Mouse (Mus musculus) granulocyte monocyte progenitor cell, adult 5-6 weeks (primary cell): ENCODE measurements around the gene Gm3147. TPM values are rescaled to one million over a fixed set of nuclear protein-coding genes. Genes with fewer than 3 reads are reported as not detected.
"Not testable (repeated sequence)": the region's sequence is repeated elsewhere in the genome, so short reads cannot be mapped to it uniquely, and the experiment has no call there.

Experiments
- ATAC-seq: replicated peaks from 2 replicates; pipeline ENCODE4 v1.8.0; 2016; ENCODE audit warnings: mild to moderate bottlenecking, moderate TSS enrichment, inconsistent platforms; ENCODE audit not compliant: poor library complexity, severe bottlenecking
- total RNA-seq, 2 experiments: library from RNA; stranded (forward) in 1 of 2; stranded (reverse) in 1 of 2; fragments of 200-712, 200-1000 nt in 1 of 2; fragments of >200 nt in 1 of 2; fragmentation: Nextera tagmentation in 1 of 2; gene quantifications; 2 replicates each; pipeline ENCODE4 v1.2.3; 2014 to 2017

Gm3147 gene
- total RNA-seq (2014; fragmentation: Nextera tagmentation) (not detected in 2 replicates), total RNA-seq (2017) (not detected in 2 replicates)

DNA sequence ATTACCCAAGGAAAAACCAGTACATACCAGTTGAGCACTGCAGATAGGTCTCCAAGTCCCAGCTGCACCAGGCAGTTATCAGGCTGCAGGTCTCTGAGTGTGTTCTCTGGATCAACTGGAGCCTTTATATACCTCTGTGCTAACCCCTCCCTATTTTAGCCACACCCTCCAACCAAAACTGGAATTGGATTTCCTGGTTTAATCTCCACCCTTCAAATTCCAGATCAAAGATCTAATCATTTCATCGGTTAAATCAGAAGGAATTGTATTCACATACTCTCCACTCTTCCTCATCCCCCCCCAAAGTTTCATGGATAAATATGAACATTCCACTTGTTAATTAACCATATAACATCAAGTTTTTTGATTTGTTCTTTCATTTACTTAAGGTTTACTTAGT, at the start of gene Gm3147:
Gene Gm3147 (minus strand): TSS at position 101 of the 400 bp plus-strand sequence.
- ATAC-seq = not testable (repeated sequence)

- ATAC-seq = not testable (repeated sequence)
Measured at GRCm38 (mm10) chr5:94648082-94648481, 31.9 kb upstream of the Gm3147 start, which contains the start of gene Gm6205. TSS of gene Gm6205 (plus strand) at chr5:94648382.

DNA sequence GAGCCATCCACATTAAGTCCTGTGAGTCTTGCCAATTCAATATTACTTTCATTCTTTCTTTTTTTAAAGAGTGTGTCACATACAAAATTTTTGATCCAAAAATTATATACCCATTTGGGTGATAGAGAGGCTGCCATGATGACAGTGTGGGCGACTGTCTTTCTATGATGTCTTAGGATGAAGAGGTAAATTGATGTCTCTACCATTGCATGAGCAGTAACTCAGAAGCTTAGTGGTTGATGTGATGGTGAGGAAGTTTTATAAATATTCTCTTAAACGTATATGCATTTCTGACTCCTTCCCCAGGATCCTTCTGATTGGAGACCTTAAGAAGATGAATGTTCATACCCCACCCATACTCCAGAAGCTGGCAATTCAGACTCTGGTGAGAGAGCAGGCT, 7.5 kb upstream of the Gm3147 start, which contains the start of gene Gm6509:
Gene Gm6509 (plus strand): TSS at position 301 of the 400 bp plus-strand sequence.
- ATAC-seq = not testable (repeated sequence)

Other genes with a start within 250 kb of the Gm3147 start
- not detected in 2 replicates for gene Gm7682, start 170.6 kb downstream of the Gm3147 start, total RNA-seq (2014; fragmentation: Nextera tagmentation)
- gene Gm7682, start 170.6 kb downstream of the Gm3147 start, total RNA-seq (2017) = not detected in 2 replicates
- not detected in 2 replicates for gene Gm3139, start 90.1 kb downstream of the Gm3147 start, total RNA-seq (2014; fragmentation: Nextera tagmentation)
- gene Gm3139, start 90.1 kb downstream of the Gm3147 start, total RNA-seq (2017) = not detected in 2 replicates
- gene Gm6509, start 7.6 kb upstream of the Gm3147 start, total RNA-seq (2014; fragmentation: Nextera tagmentation) = not detected in 2 replicates
- not detected in 2 replicates for gene Gm6509, start 7.6 kb upstream of the Gm3147 start, total RNA-seq (2017)
- not detected in 2 replicates for gene Gm6205, start 32.0 kb upstream of the Gm3147 start, total RNA-seq (2014; fragmentation: Nextera tagmentation)
- gene Gm6205, start 32.0 kb upstream of the Gm3147 start, total RNA-seq (2017) = not detected in 2 replicates
- gene Gm3183, start 249.1 kb upstream of the Gm3147 start, total RNA-seq (2014; fragmentation: Nextera tagmentation) = not detected in 2 replicates
- gene Gm3183, start 249.1 kb upstream of the Gm3147 start, total RNA-seq (2017) = not detected in 2 replicates